Mouse (Mus musculus): ENCODE data around the gene Sipa1. TPM values are rescaled to one million over a fixed set of nuclear protein-coding genes. Genes with fewer than 3 reads are reported as not detected.
A peak's percentile ranks its signal among the peaks of the same experiment; 100 is the strongest.

Gene Sipa1
- total and polyA plus RNA-seq, 2 experiments from 2014 or later = 18.8 to 25.6 TPM

DNA sequence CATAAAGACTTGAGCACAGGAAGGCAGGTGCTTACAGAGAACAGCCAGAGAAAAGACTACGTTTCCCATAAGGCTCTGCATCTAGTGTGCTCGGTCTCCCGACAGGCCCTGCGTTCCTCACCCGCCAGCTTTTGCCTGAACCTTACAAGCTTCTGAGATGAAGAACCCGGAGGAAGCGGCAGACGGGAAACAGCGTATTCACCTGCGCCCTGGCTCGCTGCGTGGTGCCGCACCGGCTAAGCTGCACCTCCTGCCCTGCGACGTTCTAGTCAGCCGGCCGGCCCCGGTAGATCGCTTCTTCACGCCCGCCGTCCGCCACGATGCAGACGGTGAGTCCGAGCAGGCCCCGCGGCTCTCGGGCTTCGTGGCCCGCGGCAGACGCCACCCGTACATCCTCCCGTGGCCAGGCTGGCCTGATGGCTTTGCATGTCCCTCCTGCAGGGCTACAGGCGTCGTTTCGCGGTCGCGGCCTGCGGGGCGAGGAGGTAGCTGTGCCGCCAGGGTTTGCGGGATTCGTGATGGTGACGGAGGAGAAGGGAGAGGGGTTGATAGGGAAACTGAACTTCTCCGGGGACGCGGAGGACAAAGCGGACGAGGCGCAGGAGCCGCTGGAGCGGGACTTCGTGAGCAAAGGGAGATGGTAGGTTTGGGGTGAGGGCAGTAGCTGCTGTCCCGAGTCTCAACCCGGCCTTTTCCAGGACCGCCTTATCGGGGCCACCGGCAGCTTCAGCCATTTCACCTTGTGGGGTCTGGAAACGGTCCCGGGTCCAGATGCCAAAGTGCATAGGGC lies 61.6 kb downstream of the Sipa1 start, which contains the start of gene Rnaseh2c:
Gene Rnaseh2c, plus strand, starts transcription at position 122 of the 790 bp plus-strand sequence.
- Histone ChIP-seq H3K27me3 (ENCODE audit: insufficient read depth, low read length) (no peaks in the 10 kb centered on the region), H3K36me3 (ENCODE audit: insufficient read depth, low read length) (peaks cover 36% of the 10 kb centered on the region), H3K4me3 (ENCODE audit: low read length) (peak within 1 kb of the TSS; percentile 80), H3K4me2 (ENCODE audit: low read depth, low read length) (peak within 1 kb of the TSS; percentile 96), H3K9me3 (ENCODE audit: low read length) (no peaks in the 10 kb centered on the region), H3K27ac (peak within 1 kb of the TSS; percentile 85), H3K4me1 (ENCODE audit: insufficient read depth, low read length) (peaks cover 10% of the 10 kb centered on the region), H3K9ac (replicated peaks; ENCODE audit: low read length) (peak within 1 kb of the TSS; percentile 88)
- peak; percentile 93 for DNase-seq (ENCODE audit: low spot score)
- no peak for TF ChIP-seq CTCF (IDR thresholded peaks at IDR 0.05; ENCODE audit: low read depth)
- ATAC-seq = peak; percentile 89
- under 1% methylated on average over 64 of the region's 64 CpGs for WGBS

Small RNA genes lying within 50 kb of the gene (microRNA-seq; reads per million reads assigned to microRNA genes)
- 0.53 to 1.4 reads per million in 2 experiments for gene Mir6987

Other genes with a start within 250 kb of the Sipa1 start
- gene Drap1, start 238.7 kb downstream of the Sipa1 start, total RNA-seq (2014; rRNA removed) = 111 and 123 TPM in 2 replicates
- gene Drap1, start 238.7 kb downstream of the Sipa1 start, polyA plus RNA-seq (2015; fragmentation: Nextera tagmentation; extraction: Ambion mirVana) = 331 and 338 TPM in 2 replicates
- 85.1 and 100 TPM in 2 replicates for gene AI837181, start 238.6 kb downstream of the Sipa1 start, total RNA-seq (2014; rRNA removed)
- gene AI837181, start 238.6 kb downstream of the Sipa1 start, polyA plus RNA-seq (2015; fragmentation: Nextera tagmentation; extraction: Ambion mirVana) = 81.8 and 82.8 TPM in 2 replicates
- not detected in 2 replicates for gene Fosl1, start 216.2 kb downstream of the Sipa1 start, total RNA-seq (2014; rRNA removed)
- not detected in 2 replicates for gene Fosl1, start 216.2 kb downstream of the Sipa1 start, polyA plus RNA-seq (2015; fragmentation: Nextera tagmentation; extraction: Ambion mirVana)
- gene Ccdc85b, start 205.8 kb downstream of the Sipa1 start, total RNA-seq (2014; rRNA removed) = 17.4 and 18.5 TPM in 2 replicates
- 16.0 and 16.1 TPM in 2 replicates for gene Ccdc85b, start 205.8 kb downstream of the Sipa1 start, polyA plus RNA-seq (2015; fragmentation: Nextera tagmentation; extraction: Ambion mirVana)
- 76.1 and 103 TPM in 2 replicates for gene Fibp, start 203.1 kb downstream of the Sipa1 start, total RNA-seq (2014; rRNA removed)
- gene Fibp, start 203.1 kb downstream of the Sipa1 start, polyA plus RNA-seq (2015; fragmentation: Nextera tagmentation; extraction: Ambion mirVana) = 172 and 179 TPM in 2 replicates
- 1.2 and 4.5 TPM in 2 replicates for gene Ctsw, start 195.2 kb downstream of the Sipa1 start, total RNA-seq (2014; rRNA removed)
- 1.6 and 2.0 TPM in 2 replicates for gene Ctsw, start 195.2 kb downstream of the Sipa1 start, polyA plus RNA-seq (2015; fragmentation: Nextera tagmentation; extraction: Ambion mirVana)
- 46.3 and 49.3 TPM in 2 replicates for gene Efemp2, start 189.8 kb downstream of the Sipa1 start, total RNA-seq (2014; rRNA removed)
- gene Efemp2, start 189.8 kb downstream of the Sipa1 start, polyA plus RNA-seq (2015; fragmentation: Nextera tagmentation; extraction: Ambion mirVana) = 36.5 and 41.7 TPM in 2 replicates
- 56.8 and 58.8 TPM in 2 replicates for gene Mus81, start 175.3 kb downstream of the Sipa1 start, total RNA-seq (2014; rRNA removed)
- gene Mus81, start 175.3 kb downstream of the Sipa1 start, polyA plus RNA-seq (2015; fragmentation: Nextera tagmentation; extraction: Ambion mirVana) = 27.4 and 27.7 TPM in 2 replicates
- gene Cfl1, start 173.3 kb downstream of the Sipa1 start, total RNA-seq (2014; rRNA removed) = 1,468 and 1,477 TPM in 2 replicates
- 3,076 and 3,214 TPM in 2 replicates for gene Cfl1, start 173.3 kb downstream of the Sipa1 start, polyA plus RNA-seq (2015; fragmentation: Nextera tagmentation; extraction: Ambion mirVana)
- 3.8 and 4.8 TPM in 2 replicates for gene 1700020D05Rik, start 159.9 kb downstream of the Sipa1 start, total RNA-seq (2014; rRNA removed)
- not detected in 2 replicates for gene 1700020D05Rik, start 159.9 kb downstream of the Sipa1 start, polyA plus RNA-seq (2015; fragmentation: Nextera tagmentation; extraction: Ambion mirVana)
- 78.0 and 79.0 TPM in 2 replicates for gene Snx32, start 153.2 kb downstream of the Sipa1 start, total RNA-seq (2014; rRNA removed)
- gene Snx32, start 153.2 kb downstream of the Sipa1 start, polyA plus RNA-seq (2015; fragmentation: Nextera tagmentation; extraction: Ambion mirVana) = 75.0 and 79.6 TPM in 2 replicates
- gene Ovol1, start 103.1 kb downstream of the Sipa1 start, total RNA-seq (2014; rRNA removed) = not detected in 2 replicates
- gene Ovol1, start 103.1 kb downstream of the Sipa1 start, polyA plus RNA-seq (2015; fragmentation: Nextera tagmentation; extraction: Ambion mirVana) = 0.25 TPM in 1 of 2 replicates, not detected in the other
- 15.0 and 19.3 TPM in 2 replicates for gene Ap5b1, start 95.7 kb downstream of the Sipa1 start, total RNA-seq (2014; rRNA removed)
- gene Ap5b1, start 95.7 kb downstream of the Sipa1 start, polyA plus RNA-seq (2015; fragmentation: Nextera tagmentation; extraction: Ambion mirVana) = 2.3 and 2.6 TPM in 2 replicates
- 33.6 and 40.4 TPM in 2 replicates for gene Rnaseh2c, start 61.8 kb downstream of the Sipa1 start, total RNA-seq (2014; rRNA removed)
- gene Rnaseh2c, start 61.8 kb downstream of the Sipa1 start, polyA plus RNA-seq (2015; fragmentation: Nextera tagmentation; extraction: Ambion mirVana) = 66.4 and 75.4 TPM in 2 replicates
- 95.2 and 163 TPM in 2 replicates for gene Kat5, start 53.5 kb downstream of the Sipa1 start, total RNA-seq (2014; rRNA removed)
- gene Kat5, start 53.5 kb downstream of the Sipa1 start, polyA plus RNA-seq (2015; fragmentation: Nextera tagmentation; extraction: Ambion mirVana) = 72.0 and 74.0 TPM in 2 replicates
- gene Rela, start 26.2 kb downstream of the Sipa1 start, total RNA-seq (2014; rRNA removed) = 40.1 and 40.8 TPM in 2 replicates
- 30.3 and 33.1 TPM in 2 replicates for gene Rela, start 26.2 kb downstream of the Sipa1 start, polyA plus RNA-seq (2015; fragmentation: Nextera tagmentation; extraction: Ambion mirVana)
- 20.6 and 20.7 TPM in 2 replicates for gene Map3k11, start 25.0 kb upstream of the Sipa1 start, total RNA-seq (2014; rRNA removed)
- gene Map3k11, start 25.0 kb upstream of the Sipa1 start, polyA plus RNA-seq (2015; fragmentation: Nextera tagmentation; extraction: Ambion mirVana) = 10.0 and 10.7 TPM in 2 replicates
- gene Pcnx3, start 25.2 kb upstream of the Sipa1 start, total RNA-seq (2014; rRNA removed) = 75.1 and 97.0 TPM in 2 replicates
- 16.8 and 17.2 TPM in 2 replicates for gene Pcnx3, start 25.2 kb upstream of the Sipa1 start, polyA plus RNA-seq (2015; fragmentation: Nextera tagmentation; extraction: Ambion mirVana)
- not detected in 2 replicates for gene Kcnk7, start 40.7 kb upstream of the Sipa1 start, total RNA-seq (2014; rRNA removed)
- gene Kcnk7, start 40.7 kb upstream of the Sipa1 start, polyA plus RNA-seq (2015; fragmentation: Nextera tagmentation; extraction: Ambion mirVana) = 0.19 and 0.61 TPM in 2 replicates
- 16.6 and 19.7 TPM in 2 replicates for gene Ehbp1l1, start 62.6 kb upstream of the Sipa1 start, total RNA-seq (2014; rRNA removed)
- 40.0 and 43.0 TPM in 2 replicates for gene Ehbp1l1, start 62.6 kb upstream of the Sipa1 start, polyA plus RNA-seq (2015; fragmentation: Nextera tagmentation; extraction: Ambion mirVana)
- gene Fam89b, start 65.9 kb upstream of the Sipa1 start, total RNA-seq (2014; rRNA removed) = 177 and 188 TPM in 2 replicates
- 131 and 140 TPM in 2 replicates for gene Fam89b, start 65.9 kb upstream of the Sipa1 start, polyA plus RNA-seq (2015; fragmentation: Nextera tagmentation; extraction: Ambion mirVana)
- 43.0 and 50.2 TPM in 2 replicates for gene Ltbp3, start 77.2 kb upstream of the Sipa1 start, total RNA-seq (2014; rRNA removed)
- 14.0 and 14.4 TPM in 2 replicates for gene Ltbp3, start 77.2 kb upstream of the Sipa1 start, polyA plus RNA-seq (2015; fragmentation: Nextera tagmentation; extraction: Ambion mirVana)
- gene Scyl1, start 107.7 kb upstream of the Sipa1 start, total RNA-seq (2014; rRNA removed) = 84.1 and 96.6 TPM in 2 replicates
- 73.3 and 76.2 TPM in 2 replicates for gene Scyl1, start 107.7 kb upstream of the Sipa1 start, polyA plus RNA-seq (2015; fragmentation: Nextera tagmentation; extraction: Ambion mirVana)
- gene Frmd8, start 211.6 kb upstream of the Sipa1 start, total RNA-seq (2014; rRNA removed) = 19.8 and 43.2 TPM in 2 replicates
- gene Frmd8, start 211.6 kb upstream of the Sipa1 start, polyA plus RNA-seq (2015; fragmentation: Nextera tagmentation; extraction: Ambion mirVana) = 12.5 and 13.7 TPM in 2 replicates
- gene Slc25a45, start 214.1 kb upstream of the Sipa1 start, total RNA-seq (2014; rRNA removed) = 2.1 and 6.0 TPM in 2 replicates
- gene Slc25a45, start 214.1 kb upstream of the Sipa1 start, polyA plus RNA-seq (2015; fragmentation: Nextera tagmentation; extraction: Ambion mirVana) = 1.8 and 2.8 TPM in 2 replicates
- gene Tigd3, start 230.4 kb upstream of the Sipa1 start, total RNA-seq (2014; rRNA removed) = 7.5 and 10.1 TPM in 2 replicates
- gene Tigd3, start 230.4 kb upstream of the Sipa1 start, polyA plus RNA-seq (2015; fragmentation: Nextera tagmentation; extraction: Ambion mirVana) = 7.1 and 7.5 TPM in 2 replicates
- 61.7 and 77.4 TPM in 2 replicates for gene Dpf2, start 249.3 kb upstream of the Sipa1 start, total RNA-seq (2014; rRNA removed)
- gene Dpf2, start 249.3 kb upstream of the Sipa1 start, polyA plus RNA-seq (2015; fragmentation: Nextera tagmentation; extraction: Ambion mirVana) = 69.5 and 70.2 TPM in 2 replicates

Measured in hindbrain, postnatal 0 days (tissue).